Mouse (Mus musculus): ENCODE measurements around the gene Rbpj. TPM values are rescaled to one million over a fixed set of nuclear protein-coding genes. Genes with fewer than 3 reads are reported as not detected.
A peak's percentile ranks its signal among the peaks of the same experiment; 100 is the strongest.

The Rbpj gene
- total RNA-seq, 1 experiment from 2014 or later, result 37.7 TPM

DNA sequence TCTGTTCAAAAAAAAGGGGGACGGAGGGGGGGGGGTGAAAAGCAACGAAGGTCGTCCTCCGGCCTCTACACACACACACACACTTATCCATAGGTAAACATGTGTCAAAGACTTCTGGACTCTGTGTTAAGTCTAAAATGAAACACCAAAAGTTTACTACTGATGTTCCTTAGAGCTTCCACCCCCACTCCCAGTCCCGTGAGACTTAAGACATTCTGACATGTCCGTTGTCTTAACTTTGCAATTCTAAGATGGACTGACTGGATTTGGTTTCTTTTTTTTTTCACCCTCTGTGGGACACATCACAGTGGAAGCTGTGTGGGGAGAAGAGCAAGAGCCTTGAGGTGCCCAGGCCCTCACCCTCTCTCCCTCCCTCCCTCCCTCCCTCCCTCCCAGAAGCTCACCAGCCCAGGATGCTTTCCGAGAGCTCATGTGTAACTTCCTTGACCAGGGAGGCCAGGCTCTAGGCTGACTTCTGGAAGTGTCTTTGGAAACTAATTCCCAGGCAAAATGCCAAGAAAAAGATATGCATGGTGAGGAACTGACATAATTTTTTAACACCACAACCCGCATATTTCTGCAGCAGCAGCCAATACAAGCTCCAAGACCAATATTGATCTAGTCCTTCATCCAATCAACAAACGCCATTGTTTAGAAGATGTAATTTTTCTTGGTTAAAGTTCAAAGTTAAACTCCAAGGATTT, 31.0 kb downstream of the Rbpj start:
- ATAC-seq (replicated peaks in 1 of 2; ENCODE audit: insufficient read depth in 1 of 2, low FRiP score in 2 of 2, low TSS enrichment in 1 of 2, low read depth in 1 of 2, poor library complexity in 2 of 2, severe bottlenecking in 2 of 2), result no peak

GRCm38 (mm10) chr5:53499571-53499970, 33.6 kb downstream of the Rbpj start:
- no peak for ATAC-seq (replicated peaks in 1 of 2; ENCODE audit: insufficient read depth in 1 of 2, low FRiP score in 2 of 2, low TSS enrichment in 1 of 2, low read depth in 1 of 2, poor library complexity in 2 of 2, severe bottlenecking in 2 of 2)

DNA sequence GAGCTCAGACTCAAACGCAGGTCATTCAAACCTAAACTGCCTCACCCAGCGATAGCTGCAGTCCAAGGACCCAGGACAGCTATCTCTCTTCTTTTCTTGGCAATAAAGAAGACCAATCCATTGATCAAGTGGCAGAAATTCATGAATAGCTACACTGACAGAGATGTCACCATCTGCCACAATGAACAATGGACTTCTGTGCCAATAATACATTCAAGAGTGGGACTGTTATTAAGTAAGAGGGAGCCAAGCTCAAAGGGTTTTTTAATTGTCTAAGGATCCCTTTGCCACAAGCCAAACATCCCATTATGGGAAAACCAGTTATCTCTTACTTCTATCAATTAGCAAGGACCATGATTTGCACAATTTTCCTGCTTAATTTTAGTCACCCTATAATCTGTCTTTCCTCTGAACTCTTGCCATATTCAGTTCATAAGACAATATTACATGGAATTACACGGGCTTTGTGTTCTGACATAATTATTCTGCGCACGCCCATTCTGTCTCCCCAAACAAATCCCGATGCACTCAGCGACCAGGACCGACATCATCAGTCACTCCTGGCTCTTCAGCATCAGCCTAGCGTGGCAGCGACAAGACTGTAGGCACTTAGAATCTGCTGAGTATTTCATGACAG, 34.7 kb downstream of the Rbpj start:
- ATAC-seq (replicated peaks in 1 of 2; ENCODE audit: insufficient read depth in 1 of 2, low FRiP score in 2 of 2, low TSS enrichment in 1 of 2, low read depth in 1 of 2, poor library complexity in 2 of 2, severe bottlenecking in 2 of 2), result no peak

- ATAC-seq (replicated peaks in 1 of 2; ENCODE audit: insufficient read depth in 1 of 2, low FRiP score in 2 of 2, low TSS enrichment in 1 of 2, low read depth in 1 of 2, poor library complexity in 2 of 2, severe bottlenecking in 2 of 2), result no peak
Measured at GRCm38 (mm10) chr5:53503261-53503660, 37.3 kb downstream of the Rbpj start.

DNA sequence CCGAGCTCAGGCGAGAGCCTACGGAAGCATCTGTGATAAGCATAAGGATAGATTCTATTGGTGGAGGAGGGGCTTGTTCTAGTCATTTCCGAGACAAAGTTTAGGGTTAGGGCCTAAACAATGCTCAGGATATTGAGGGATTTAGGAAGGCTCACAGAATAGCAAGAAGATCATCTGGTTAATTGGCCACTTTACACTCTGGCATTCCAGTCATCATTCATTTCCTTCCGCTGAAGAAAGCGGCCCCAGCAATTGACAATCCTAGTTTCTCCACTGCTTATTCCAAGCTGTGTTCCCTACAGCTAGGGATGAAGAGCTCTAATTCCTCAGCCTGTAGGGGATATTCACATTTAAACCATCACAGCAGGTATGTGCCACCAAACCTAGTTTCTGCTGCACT, 39.8 kb downstream of the Rbpj start:
- ATAC-seq (replicated peaks in 1 of 2; ENCODE audit: insufficient read depth in 1 of 2, low FRiP score in 2 of 2, low TSS enrichment in 1 of 2, low read depth in 1 of 2, poor library complexity in 2 of 2, severe bottlenecking in 2 of 2), result no peak

GRCm38 (mm10) chr5:53507371-53507770, 41.4 kb downstream of the Rbpj start:
- no peak for ATAC-seq (replicated peaks in 1 of 2; ENCODE audit: insufficient read depth in 1 of 2, low FRiP score in 2 of 2, low TSS enrichment in 1 of 2, low read depth in 1 of 2, poor library complexity in 2 of 2, severe bottlenecking in 2 of 2)

DNA sequence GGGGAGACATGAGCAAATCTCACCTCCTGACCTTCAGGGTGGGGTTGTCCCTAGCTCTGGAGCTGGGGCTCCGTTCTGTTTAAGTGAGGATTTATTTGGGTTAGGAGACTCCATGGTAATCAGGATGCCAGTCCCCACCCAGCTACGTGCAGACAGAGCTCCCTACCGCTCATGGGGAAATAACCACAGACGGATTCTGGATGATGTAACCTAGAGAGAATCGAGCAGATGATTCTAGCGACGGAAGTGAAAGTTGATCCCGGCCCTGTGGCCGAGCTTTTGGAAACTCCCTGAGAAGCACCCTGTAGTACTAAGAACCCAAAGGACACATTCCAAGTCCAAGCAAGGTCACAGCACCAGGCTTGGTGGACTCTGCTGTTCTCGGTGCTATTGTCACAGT, 43.5 kb downstream of the Rbpj start:
- ATAC-seq (replicated peaks in 1 of 2; ENCODE audit: insufficient read depth in 1 of 2, low FRiP score in 2 of 2, low TSS enrichment in 1 of 2, low read depth in 1 of 2, poor library complexity in 2 of 2, severe bottlenecking in 2 of 2), result peak in 1 of 2 experiments; percentile 57; a peak in 1 of 4 replicates

DNA sequence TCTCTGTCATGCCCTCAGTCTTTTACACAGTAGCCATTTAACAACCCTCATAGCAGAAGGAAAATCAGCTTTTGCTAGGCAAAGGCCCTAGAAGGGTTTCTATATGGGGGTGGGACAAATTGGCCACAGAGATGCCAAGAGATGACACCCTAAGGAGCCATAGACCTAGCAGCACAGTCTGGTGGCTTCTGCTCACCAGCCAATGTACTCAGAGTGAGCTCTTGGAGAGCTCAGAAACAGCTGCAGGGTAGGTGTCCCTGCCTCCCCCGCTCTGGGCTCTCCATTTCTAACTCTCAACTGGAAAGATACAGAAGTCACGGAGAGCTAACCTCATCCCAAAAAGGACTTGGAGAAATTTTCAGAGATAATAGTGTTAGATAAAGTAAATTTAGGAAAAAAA, 44.0 kb downstream of the Rbpj start:
- ATAC-seq (replicated peaks in 1 of 2; ENCODE audit: insufficient read depth in 1 of 2, low FRiP score in 2 of 2, low TSS enrichment in 1 of 2, low read depth in 1 of 2, poor library complexity in 2 of 2, severe bottlenecking in 2 of 2), result no peak

DNA sequence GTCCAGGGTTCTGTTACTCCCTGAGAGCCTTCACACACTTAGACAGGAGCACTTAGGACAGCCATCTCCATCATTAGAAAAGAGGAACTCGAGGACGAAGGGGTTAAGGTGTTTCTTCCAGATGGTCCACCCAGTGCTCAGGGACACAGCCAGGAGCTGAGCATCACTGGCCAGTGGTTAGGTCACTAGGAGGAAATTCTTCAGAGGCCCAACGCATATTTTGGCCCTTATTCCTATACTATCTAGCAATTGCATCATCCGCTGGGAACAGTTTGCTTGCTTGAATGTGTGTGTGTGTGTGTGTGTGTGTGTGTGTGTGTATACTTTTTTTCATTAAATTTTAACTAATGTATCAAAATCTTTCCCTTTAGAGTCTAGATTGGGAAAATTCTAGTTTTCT, 45.5 kb downstream of the Rbpj start:
- no peak for ATAC-seq (replicated peaks in 1 of 2; ENCODE audit: insufficient read depth in 1 of 2, low FRiP score in 2 of 2, low TSS enrichment in 1 of 2, low read depth in 1 of 2, poor library complexity in 2 of 2, severe bottlenecking in 2 of 2)

- no peak for ATAC-seq (replicated peaks in 1 of 2; ENCODE audit: insufficient read depth in 1 of 2, low FRiP score in 2 of 2, low TSS enrichment in 1 of 2, low read depth in 1 of 2, poor library complexity in 2 of 2, severe bottlenecking in 2 of 2)
Measured at GRCm38 (mm10) chr5:53514959-53515612, 49.1 kb downstream of the Rbpj start.

DNA sequence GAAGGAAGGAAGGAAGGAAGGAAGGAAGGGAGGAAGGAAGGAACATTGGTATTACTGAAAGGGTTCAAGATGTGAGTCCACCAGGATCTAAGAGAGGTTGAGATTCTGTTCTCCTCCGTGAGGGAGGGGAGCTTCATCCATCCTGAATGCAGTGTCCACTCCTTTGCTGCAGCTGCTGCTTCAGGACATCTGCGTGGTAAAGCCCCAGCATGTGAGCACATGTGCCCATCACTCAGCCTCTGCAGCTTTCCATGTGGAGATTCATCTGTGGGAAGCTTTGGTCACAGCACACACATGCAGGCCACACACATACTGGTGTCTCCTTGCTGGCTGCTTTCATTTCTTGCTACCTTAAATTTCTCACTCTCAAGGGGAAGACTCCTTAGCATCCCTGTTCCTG, 50.5 kb downstream of the Rbpj start:
- no peak for ATAC-seq (replicated peaks in 1 of 2; ENCODE audit: insufficient read depth in 1 of 2, low FRiP score in 2 of 2, low TSS enrichment in 1 of 2, low read depth in 1 of 2, poor library complexity in 2 of 2, severe bottlenecking in 2 of 2)

DNA sequence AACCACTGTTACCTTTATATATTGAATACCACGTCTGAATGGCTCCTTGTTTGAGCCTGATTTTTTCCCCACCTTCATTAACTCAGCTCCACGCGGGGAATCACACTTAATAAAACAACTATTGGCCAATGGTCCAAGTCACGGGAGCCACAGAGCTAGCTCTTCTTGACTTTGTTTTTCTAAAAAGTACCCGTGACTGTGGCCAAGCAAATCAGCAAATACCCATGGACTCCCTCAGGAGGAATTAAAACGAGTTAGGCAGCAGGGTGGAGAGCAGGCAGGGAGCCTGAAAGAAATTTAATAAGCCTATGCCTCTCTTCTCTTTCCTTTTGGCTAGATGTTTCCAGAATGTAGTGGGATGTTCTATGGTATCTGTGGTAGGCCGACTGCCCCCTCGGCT, 51.9 kb downstream of the Rbpj start:
- ATAC-seq (replicated peaks in 1 of 2; ENCODE audit: insufficient read depth in 1 of 2, low FRiP score in 2 of 2, low TSS enrichment in 1 of 2, low read depth in 1 of 2, poor library complexity in 2 of 2, severe bottlenecking in 2 of 2), result no peak

DNA sequence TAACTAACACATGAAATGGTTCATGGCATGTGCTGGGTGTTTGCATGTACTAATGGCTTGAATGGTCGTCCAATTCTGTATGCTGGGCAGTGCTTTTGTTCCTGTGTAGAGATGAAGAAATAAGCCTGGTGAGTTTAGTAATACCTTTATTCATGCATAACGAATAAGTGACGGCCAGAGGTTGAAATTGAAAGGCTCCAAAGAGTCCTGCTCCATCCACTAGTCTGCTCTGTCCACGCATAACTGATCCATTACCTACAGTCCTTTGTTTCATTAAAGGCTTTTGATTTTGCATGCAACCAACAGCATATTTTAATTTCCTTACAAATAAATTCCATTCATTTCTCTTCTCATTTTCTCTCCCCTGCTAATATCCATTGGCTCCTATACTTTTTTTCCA, 53.2 kb downstream of the Rbpj start:
- ATAC-seq (replicated peaks in 1 of 2; ENCODE audit: insufficient read depth in 1 of 2, low FRiP score in 2 of 2, low TSS enrichment in 1 of 2, low read depth in 1 of 2, poor library complexity in 2 of 2, severe bottlenecking in 2 of 2), result no peak

GRCm38 (mm10) chr5:53519998-53520577, 54.1 kb downstream of the Rbpj start:
- no peak for ATAC-seq (replicated peaks in 1 of 2; ENCODE audit: insufficient read depth in 1 of 2, low FRiP score in 2 of 2, low TSS enrichment in 1 of 2, low read depth in 1 of 2, poor library complexity in 2 of 2, severe bottlenecking in 2 of 2)

- ATAC-seq (replicated peaks in 1 of 2; ENCODE audit: insufficient read depth in 1 of 2, low FRiP score in 2 of 2, low TSS enrichment in 1 of 2, low read depth in 1 of 2, poor library complexity in 2 of 2, severe bottlenecking in 2 of 2), result no peak
Measured at GRCm38 (mm10) chr5:53523046-53523445, 57.1 kb downstream of the Rbpj start.

GRCm38 (mm10) chr5:53524162-53524561, 58.2 kb downstream of the Rbpj start:
- no peak for ATAC-seq (replicated peaks in 1 of 2; ENCODE audit: insufficient read depth in 1 of 2, low FRiP score in 2 of 2, low TSS enrichment in 1 of 2, low read depth in 1 of 2, poor library complexity in 2 of 2, severe bottlenecking in 2 of 2)

GRCm38 (mm10) chr5:53524831-53525230, 58.9 kb downstream of the Rbpj start:
- no peak for ATAC-seq (replicated peaks in 1 of 2; ENCODE audit: insufficient read depth in 1 of 2, low FRiP score in 2 of 2, low TSS enrichment in 1 of 2, low read depth in 1 of 2, poor library complexity in 2 of 2, severe bottlenecking in 2 of 2)

DNA sequence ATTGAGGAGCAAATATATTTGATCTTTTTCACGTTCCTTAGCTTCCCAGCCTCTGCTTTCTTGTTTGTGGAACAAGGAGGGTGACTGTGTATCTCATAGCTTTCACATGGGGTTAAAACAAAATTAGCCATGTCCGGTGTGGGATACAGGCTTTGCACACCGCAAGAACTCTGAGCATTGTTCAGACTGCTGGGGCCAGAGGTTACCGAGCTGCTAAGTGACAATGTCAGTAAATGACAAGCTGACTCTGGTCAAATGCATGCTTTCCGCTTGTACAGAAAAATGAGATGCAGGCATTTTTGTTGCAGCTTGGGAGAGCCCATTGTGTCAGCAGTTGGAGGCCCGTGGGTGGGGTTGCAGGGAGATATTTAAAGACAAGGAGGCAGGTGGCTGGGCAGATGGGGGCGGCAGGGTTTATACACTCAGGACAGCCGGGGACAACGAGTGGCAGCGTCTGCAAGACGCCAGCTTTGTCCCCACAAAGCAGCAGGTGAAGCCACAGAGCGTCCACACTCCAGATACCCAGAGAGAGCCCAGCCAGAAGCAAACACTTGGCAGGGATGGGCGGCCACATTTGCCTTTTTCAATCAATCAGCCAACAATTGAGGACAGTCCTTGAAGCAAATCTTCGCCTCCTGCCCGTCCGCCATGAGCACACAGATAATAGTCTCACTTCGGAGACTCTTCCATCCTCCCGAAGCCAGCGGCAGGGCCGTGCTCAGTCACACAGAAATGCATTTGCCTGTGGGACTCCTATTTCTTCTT, 59.5 kb downstream of the Rbpj start:
- ATAC-seq (replicated peaks in 1 of 2; ENCODE audit: insufficient read depth in 1 of 2, low FRiP score in 2 of 2, low TSS enrichment in 1 of 2, low read depth in 1 of 2, poor library complexity in 2 of 2, severe bottlenecking in 2 of 2), result no peak
